Mouse (Mus musculus): ENCODE measurements around the gene Akap11. TPM values are rescaled to one million over a fixed set of nuclear protein-coding genes. Genes with fewer than 3 reads are reported as not detected.

The Akap11 gene
- polyA plus RNA-seq, 1 experiment: 12.6 TPM

GRCm38 (mm10) chr14:78553661-78554060 lies 17.1 kb upstream of the Akap11 start:
- no peak overlapping the region for H3K27ac ChIP-seq (ENCODE audit: insufficient read depth, low read depth, low read length)
- TF ChIP-seq POLR2A (IDR thresholded peaks at IDR 0.05; ENCODE audit: borderline replicate concordance, low read depth, low read length) (no peak), CTCF (IDR thresholded peaks at IDR 0.05; ENCODE audit: low read depth, low read length) (no peak)

GRCm38 (mm10) chr14:78548807-78549206 lies 12.2 kb upstream of the Akap11 start:
- H3K4me3 ChIP-seq (ENCODE audit: insufficient read depth, low read length): no peak overlapping the region
- peak overlapping the region; percentile 88 for H3K27ac ChIP-seq (ENCODE audit: insufficient read depth, low read depth, low read length)
- H3K4me1 ChIP-seq (ENCODE audit: control insufficient read depth, insufficient read depth, low read length): peaks cover 22% of the 10 kb centered on the region

More at GRCm38 (mm10) chr14:78553661-78554060, 17.1 kb upstream of the Akap11 start:
- H3K4me3 ChIP-seq (ENCODE audit: insufficient read depth, low read length): no peak overlapping the region
- H3K4me1 ChIP-seq (ENCODE audit: control insufficient read depth, insufficient read depth, low read length): peaks cover 6% of the 10 kb centered on the region

DNA sequence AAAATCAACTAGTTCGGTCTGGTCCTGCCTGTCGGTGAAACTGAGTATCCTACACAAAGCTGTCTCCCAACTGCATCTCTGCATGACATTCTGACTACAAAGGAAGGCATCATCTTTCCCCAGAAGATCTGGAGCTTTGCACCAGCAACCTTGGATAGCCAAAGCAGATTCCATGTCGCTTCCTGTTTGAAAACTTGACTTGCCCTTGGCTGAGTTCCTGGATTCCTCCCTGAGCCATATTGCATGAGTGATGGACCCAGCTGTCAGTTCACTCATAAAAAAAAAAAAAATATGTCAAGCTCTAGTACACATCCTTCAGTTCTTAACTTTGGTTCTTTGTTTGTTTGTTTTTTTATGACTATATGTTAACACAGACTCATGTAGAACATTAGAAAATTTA lies 4.7 kb upstream of the Akap11 start:
- H3K27ac ChIP-seq (ENCODE audit: insufficient read depth, low read depth, low read length): no peak overlapping the region
- no peak overlapping the region for H3K4me3 ChIP-seq (ENCODE audit: insufficient read depth, low read length)
- peaks cover 9% of the 10 kb centered on the region; the same call in 1 of the 2 replicates for H3K4me1 ChIP-seq (ENCODE audit: control insufficient read depth, insufficient read depth, low read length)
- no peak for TF ChIP-seq POLR2A (IDR thresholded peaks at IDR 0.05; ENCODE audit: borderline replicate concordance, low read depth, low read length)
- TF ChIP-seq CTCF (IDR thresholded peaks at IDR 0.05; ENCODE audit: low read depth, low read length): no peak

More at GRCm38 (mm10) chr14:78548807-78549206, 12.2 kb upstream of the Akap11 start:
- TF ChIP-seq CTCF (IDR thresholded peaks at IDR 0.05; ENCODE audit: low read depth, low read length) (no peak), POLR2A (IDR thresholded peaks at IDR 0.05; ENCODE audit: borderline replicate concordance, low read depth, low read length) (no peak)

DNA sequence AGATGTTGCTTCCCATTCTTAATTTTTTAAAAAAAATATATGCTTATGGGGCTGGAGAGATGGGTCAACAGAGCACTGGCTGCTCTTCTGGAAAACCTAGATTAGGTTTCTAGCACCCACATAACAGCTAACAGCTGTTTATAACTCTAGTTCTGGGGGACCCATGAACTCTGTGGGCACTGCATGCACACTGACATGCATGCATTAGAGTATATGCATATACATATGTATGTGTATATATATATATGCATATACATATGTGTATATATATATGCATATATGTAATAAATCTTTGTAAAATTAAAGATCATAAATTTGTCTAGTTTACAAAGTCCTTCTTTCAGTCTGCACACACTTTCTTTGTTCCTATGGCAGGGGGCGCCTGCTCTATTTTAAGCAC lies 3.2 kb upstream of the Akap11 start:
- no peak for TF ChIP-seq CTCF (IDR thresholded peaks at IDR 0.05; ENCODE audit: low read depth, low read length)
- TF ChIP-seq POLR2A (IDR thresholded peaks at IDR 0.05; ENCODE audit: borderline replicate concordance, low read depth, low read length): no peak
- Histone ChIP-seq H3K27ac (ENCODE audit: insufficient read depth, low read depth, low read length) (no peak overlapping the region), H3K4me3 (ENCODE audit: insufficient read depth, low read length) (no peak overlapping the region), H3K4me1 (ENCODE audit: control insufficient read depth, insufficient read depth, low read length) (peaks cover 14% of the 10 kb centered on the region)

DNA sequence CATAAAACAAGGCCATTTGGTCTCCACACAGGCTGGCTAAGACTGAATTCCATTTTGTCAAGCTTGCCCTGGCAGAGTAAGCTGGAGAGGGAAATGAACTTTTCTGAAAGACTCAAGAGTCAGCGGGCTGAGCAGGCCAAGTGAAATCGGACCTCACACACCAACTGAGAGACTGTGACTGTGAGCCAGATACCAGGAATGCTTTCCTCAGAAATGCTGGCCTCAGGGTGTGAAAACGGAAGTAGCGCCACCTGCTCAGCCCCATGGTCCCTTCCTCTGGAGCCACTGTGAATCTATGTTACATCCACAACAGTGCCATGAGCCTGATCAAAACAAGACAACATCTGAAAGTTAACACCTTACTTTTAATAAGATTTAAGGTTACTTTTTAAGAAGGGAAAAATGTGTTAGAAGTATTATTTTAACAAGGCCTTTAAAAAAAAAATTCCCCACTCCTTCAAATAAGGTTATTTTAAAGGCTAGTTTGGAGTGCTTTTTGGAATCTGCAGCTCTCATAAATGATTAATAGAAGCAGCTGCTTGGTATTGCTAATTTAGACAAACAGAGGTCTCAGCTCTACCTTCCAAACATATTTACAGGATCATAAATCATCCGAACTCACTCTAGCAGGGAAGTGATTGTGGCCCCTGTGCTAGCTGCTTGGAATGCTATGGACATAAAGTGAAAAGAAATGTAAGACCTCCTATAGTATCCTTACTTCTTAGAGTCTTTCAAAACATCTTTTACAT lies 2.1 kb upstream of the Akap11 start:
- Histone ChIP-seq H3K27ac (ENCODE audit: insufficient read depth, low read depth, low read length) (no peak overlapping the region), H3K4me3 (ENCODE audit: insufficient read depth, low read length) (no peak overlapping the region), H3K4me1 (ENCODE audit: control insufficient read depth, insufficient read depth, low read length) (peaks cover 18% of the 10 kb centered on the region)
- no peak for TF ChIP-seq CTCF (IDR thresholded peaks at IDR 0.05; ENCODE audit: low read depth, low read length)
- TF ChIP-seq POLR2A (IDR thresholded peaks at IDR 0.05; ENCODE audit: borderline replicate concordance, low read depth, low read length): no peak

DNA sequence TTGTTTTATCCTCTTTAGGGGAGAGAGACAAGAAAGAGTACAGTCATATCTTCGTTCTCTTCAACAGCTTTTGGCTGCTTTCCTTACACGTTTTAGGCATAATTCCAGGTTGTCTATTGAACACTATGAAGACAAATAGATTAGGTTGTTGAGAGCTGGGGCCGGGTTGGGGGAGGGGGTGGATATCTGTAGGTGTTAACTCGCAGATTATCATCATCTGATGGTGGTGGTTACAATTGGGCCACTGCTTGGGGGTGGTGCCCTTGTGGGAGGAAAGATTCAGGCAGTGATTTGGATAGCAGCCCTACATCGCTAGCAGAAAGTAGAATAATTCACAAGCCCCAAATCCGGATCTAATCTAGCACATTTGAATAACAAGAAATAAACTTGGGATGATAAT lies 943 bp upstream of the Akap11 start:
- Histone ChIP-seq H3K4me3 (ENCODE audit: insufficient read depth, low read length) (no peak overlapping the region), H3K27ac (ENCODE audit: insufficient read depth, low read depth, low read length) (no peak overlapping the region), H3K4me1 (ENCODE audit: control insufficient read depth, insufficient read depth, low read length) (peaks cover 18% of the 10 kb centered on the region)
- TF ChIP-seq CTCF (IDR thresholded peaks at IDR 0.05; ENCODE audit: low read depth, low read length) (no peak), POLR2A (IDR thresholded peaks at IDR 0.05; ENCODE audit: borderline replicate concordance, low read depth, low read length) (no peak)

- Histone ChIP-seq H3K4me1 (ENCODE audit: control insufficient read depth, insufficient read depth, low read length) (peaks cover 23% of the 10 kb centered on the region), H3K4me3 (ENCODE audit: insufficient read depth, low read length) (peak overlapping the region; percentile 26), H3K27ac (ENCODE audit: insufficient read depth, low read depth, low read length) (no peak overlapping the region)
- TF ChIP-seq CTCF (IDR thresholded peaks at IDR 0.05; ENCODE audit: low read depth, low read length): no peak
- no peak for TF ChIP-seq POLR2A (IDR thresholded peaks at IDR 0.05; ENCODE audit: borderline replicate concordance, low read depth, low read length)
Measured at GRCm38 (mm10) chr14:78535366-78535765, 1.2 kb downstream of the Akap11 start.

DNA sequence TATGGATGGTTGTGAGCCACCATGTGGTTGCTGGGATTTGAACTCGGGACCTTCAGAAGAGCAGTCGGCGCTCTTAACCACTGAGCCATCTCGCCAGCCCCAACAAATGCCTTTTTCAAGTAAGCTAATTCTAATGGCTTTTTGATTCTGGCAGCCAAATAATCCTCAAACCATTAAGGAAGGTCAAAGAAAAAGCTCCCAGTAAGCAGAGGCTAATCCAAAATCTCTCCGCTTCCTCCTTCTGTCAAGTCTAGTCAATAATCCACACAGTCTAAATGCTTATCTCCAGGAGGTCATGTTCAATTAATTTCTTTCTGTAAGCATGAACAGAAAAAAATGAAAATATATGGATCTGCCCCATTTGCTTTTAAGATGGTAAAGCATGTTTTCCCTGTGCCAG lies 2.0 kb downstream of the Akap11 start:
- TF ChIP-seq CTCF (IDR thresholded peaks at IDR 0.05; ENCODE audit: low read depth, low read length): no peak
- no peak overlapping the region for H3K4me3 ChIP-seq (ENCODE audit: insufficient read depth, low read length)
- H3K4me1 ChIP-seq (ENCODE audit: control insufficient read depth, insufficient read depth, low read length): peaks cover 23% of the 10 kb centered on the region
- no peak overlapping the region for H3K27ac ChIP-seq (ENCODE audit: insufficient read depth, low read depth, low read length)

GRCm38 (mm10) chr14:78533701-78534100 lies 2.9 kb downstream of the Akap11 start:
- Histone ChIP-seq H3K4me3 (ENCODE audit: insufficient read depth, low read length) (no peak overlapping the region), H3K4me1 (ENCODE audit: control insufficient read depth, insufficient read depth, low read length) (peaks cover 26% of the 10 kb centered on the region), H3K27ac (ENCODE audit: insufficient read depth, low read depth, low read length) (no peak overlapping the region)
- TF ChIP-seq CTCF (IDR thresholded peaks at IDR 0.05; ENCODE audit: low read depth, low read length) (no peak), POLR2A (IDR thresholded peaks at IDR 0.05; ENCODE audit: borderline replicate concordance, low read depth, low read length) (no peak)

GRCm38 (mm10) chr14:78532345-78532744 lies 4.3 kb downstream of the Akap11 start:
- Histone ChIP-seq H3K27ac (ENCODE audit: insufficient read depth, low read depth, low read length) (no peak overlapping the region), H3K4me3 (ENCODE audit: insufficient read depth, low read length) (no peak overlapping the region), H3K4me1 (ENCODE audit: control insufficient read depth, insufficient read depth, low read length) (peaks cover 26% of the 10 kb centered on the region)
- no peak for TF ChIP-seq POLR2A (IDR thresholded peaks at IDR 0.05; ENCODE audit: borderline replicate concordance, low read depth, low read length)
- TF ChIP-seq CTCF (IDR thresholded peaks at IDR 0.05; ENCODE audit: low read depth, low read length): no peak
